Mouse (Mus musculus) kidney, postnatal 4 days (tissue): Measurements from ENCODE around the gene Olfr1315-ps1.

Source experiments
- DNase-seq, 2 experiments: peaks; one replicate each; pipeline ENCODE4 v3.0.0; 2021; ENCODE audit warnings: mixed read lengths in 2 of 2

Olfr1315-ps1 gene

GRCm38 (mm10) chr2:112115340-112115739 lies at the start of gene Olfr1315-ps1:
Gene Olfr1315-ps1, minus strand, starts transcription at chr2:112115440.
- DNase-seq: no peak

DNA sequence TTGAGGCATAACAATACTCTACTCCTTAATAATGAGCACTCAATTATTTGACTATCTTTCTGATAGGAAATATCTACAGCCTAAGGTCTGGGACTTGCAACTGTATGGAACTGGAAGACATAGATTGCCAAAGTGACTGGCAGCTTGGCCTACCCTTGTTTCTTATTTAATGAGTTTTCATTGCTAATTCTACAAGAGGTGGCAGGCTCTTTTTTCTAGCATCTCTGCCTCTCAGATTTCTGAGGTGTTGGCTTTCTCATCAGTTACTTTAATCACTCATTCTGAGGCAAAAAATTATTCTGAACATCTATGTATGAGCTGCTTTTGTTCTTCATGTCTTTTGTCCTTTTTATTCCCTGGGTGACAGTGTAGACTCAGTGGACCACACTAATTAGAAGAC lies 38.7 kb upstream of the Olfr1315-ps1 start, which contains the start of gene Olfr1318:
Gene Olfr1318 (plus strand): TSS at position 301 of the 400 bp plus-strand sequence.
- no peak for DNase-seq

DNA sequence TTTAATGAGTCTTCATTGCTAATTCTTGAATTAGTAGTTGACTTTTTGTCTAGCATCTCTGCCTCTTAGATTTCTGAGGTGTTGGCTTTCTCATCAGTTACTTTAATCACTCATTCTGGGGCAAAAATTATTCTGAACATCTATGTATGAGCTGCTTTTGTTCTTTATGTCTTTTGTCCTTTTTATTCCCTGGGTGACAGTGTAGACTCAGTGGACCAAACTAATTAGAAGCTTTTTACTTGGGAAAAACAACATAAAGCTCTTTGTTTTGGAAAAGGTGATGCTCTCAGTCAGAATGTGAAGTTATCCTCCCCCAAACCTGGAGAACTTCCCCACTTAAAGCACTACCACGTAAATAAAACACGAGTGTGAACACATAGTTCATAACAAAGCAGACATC lies 24.8 kb upstream of the Olfr1315-ps1 start, which contains the start of gene Olfr1317:
Gene Olfr1317 (plus strand): TSS at position 301 of the 400 bp plus-strand sequence.
- no peak for DNase-seq

DNA sequence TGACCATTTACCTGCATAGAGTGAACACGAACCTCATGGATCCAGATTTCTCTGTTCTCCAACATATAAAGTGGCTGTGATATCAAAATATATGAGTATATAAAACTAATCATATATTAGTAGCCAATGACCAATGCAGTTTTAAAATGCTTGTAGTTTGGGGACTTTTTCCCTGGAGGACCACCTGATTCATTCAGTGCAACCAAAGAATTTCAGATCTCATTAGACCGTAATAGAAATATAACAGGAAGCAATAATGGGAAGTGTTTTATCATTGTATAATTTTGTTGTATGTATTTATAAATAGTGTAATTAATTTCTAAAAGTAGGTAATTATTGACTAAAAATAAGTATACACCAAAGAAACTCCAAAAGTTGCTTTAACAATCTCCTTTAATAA lies 19.6 kb upstream of the Olfr1315-ps1 start, which contains the start of gene Olfr1316:
Gene Olfr1316 (minus strand): TSS at position 101 of the 400 bp plus-strand sequence.
- DNase-seq: no peak

DNA sequence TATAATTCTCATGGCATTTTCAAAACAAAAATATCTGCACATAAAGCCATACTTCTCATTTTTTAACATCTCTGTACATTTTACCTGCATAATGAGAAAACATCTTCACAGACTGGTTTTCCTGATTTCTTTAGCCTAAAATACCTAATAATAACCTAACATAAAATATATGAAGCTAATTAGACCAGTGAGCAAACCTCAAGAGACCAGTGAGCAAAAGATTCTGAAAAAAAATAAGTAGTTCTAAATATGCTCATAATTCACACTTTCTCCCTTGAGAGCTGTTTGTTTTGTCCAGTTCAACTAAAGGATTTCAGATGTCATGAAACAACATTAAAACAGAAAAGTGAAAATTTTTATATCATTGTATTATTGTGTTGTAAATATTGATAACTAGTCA lies 18.6 kb downstream of the Olfr1315-ps1 start, which contains the start of gene Olfr1314:
Gene Olfr1314 (minus strand): TSS at position 101 of the 400 bp plus-strand sequence.
- no peak for DNase-seq

- DNase-seq: no peak
Observed at GRCm38 (mm10) chr2:112077743-112078142, 37.5 kb downstream of the Olfr1315-ps1 start, which contains the start of gene Olfr1313. Gene Olfr1313, minus strand, starts transcription at chr2:112077843.
